Mouse (Mus musculus): Measurements from ENCODE around the gene Coa5. TPM values are rescaled to one million over a fixed set of nuclear protein-coding genes. Genes with fewer than 3 reads are reported as not detected.

The Coa5 gene
- polyA plus RNA-seq, 1 experiment from 2014 or later, result 60.4 TPM

DNA sequence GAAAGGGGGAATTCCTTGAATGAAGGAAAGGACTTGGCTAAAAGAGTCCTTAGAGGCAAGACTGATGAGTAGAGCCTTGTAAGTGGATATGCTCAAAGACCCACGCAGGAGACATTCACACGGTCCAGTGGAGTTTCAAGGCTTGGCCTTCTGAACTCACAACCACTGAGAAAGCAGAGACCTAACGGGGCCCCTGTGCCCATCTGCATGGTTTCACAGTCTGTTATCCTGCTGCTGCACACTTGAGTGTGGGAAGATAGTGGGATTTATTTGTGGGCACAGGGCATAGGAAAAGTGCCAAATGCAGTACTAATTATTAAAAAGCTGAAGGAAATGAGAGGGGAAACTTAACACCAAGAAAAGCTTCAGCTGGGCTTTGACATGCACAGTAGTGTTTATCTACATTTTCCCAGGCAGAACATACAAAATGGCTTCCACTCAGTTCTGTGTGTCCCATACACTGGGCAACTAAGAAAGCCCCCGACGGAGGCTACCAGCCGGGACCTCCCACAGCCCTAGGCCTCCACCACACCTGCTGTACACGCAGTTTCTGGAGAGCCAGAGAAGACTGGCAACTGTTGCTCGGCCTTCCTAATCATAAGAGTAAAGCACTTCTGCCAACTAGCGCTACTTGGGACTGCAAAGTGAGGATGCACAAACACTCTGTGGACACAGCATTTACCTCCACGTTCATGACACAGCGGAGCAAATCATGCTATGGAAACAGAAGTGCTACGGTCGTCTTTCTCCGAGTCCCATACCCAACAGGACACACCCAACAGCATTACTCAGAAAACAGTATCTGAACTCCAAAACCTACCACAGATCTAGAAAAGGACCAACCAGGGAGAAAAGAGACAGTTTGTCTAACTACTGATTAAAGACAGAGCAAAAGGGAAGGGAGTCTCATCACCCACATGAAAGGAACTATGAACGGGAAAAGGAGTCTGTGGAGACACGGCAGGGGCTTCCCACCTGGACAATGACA, 13.2 kb upstream of the Coa5 start:
- no peak for ATAC-seq
- peaks cover 13% of the 10 kb centered on the region; the same call in 1 of the 2 replicates for H3K36me3 ChIP-seq (ENCODE audit: control insufficient read depth, insufficient read depth, low read length)
- H3K4me1 ChIP-seq (ENCODE audit: control insufficient read depth, insufficient read depth, low read depth, low read length), result no peaks in the 10 kb centered on the region
- H3K9ac ChIP-seq (ENCODE audit: low read depth, low read length), result no peak overlapping the region
- no peak overlapping the region for H3K4me3 ChIP-seq (ENCODE audit: low read length)
- 93% methylated on average over 16 of the region's 16 CpGs for WGBS
- H3K27ac ChIP-seq (ENCODE audit: low read depth, low read length), result no peak overlapping the region
- no peaks in the 10 kb centered on the region for H3K27me3 ChIP-seq (replicated peaks; ENCODE audit: control insufficient read depth, insufficient read depth, low read length)
- no peaks in the 10 kb centered on the region for H3K9me3 ChIP-seq (ENCODE audit: control insufficient read depth, low read length)
- H3K4me2 ChIP-seq (ENCODE audit: low read length), result no peak overlapping the region

DNA sequence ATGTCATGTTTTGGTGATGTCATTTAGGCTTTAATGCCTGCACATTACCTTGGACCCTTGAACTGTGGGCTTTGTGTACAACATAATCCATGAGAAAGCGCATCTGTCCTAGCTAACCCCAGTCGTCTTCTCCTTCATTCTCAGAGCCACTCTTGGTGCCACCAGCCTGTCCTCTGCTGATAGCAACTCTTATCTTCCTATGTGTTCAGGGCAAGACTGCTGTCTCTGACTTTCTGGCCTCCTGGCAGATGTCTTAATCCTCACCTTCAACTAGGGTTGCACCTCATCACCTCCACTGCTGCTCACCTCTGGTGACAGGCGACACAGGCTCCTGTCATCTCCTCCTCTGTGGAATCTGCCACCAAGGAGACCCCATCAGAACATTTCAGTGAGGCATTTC, 6.5 kb upstream of the Coa5 start:
- no peak overlapping the region for H3K4me2 ChIP-seq (ENCODE audit: low read length)
- no peak overlapping the region for H3K4me3 ChIP-seq (ENCODE audit: low read length)
- peaks cover 16% of the 10 kb centered on the region for H3K4me1 ChIP-seq (ENCODE audit: control insufficient read depth, insufficient read depth, low read depth, low read length)
- ATAC-seq, result no peak
- no peak overlapping the region for H3K9ac ChIP-seq (ENCODE audit: low read depth, low read length)
- no peaks in the 10 kb centered on the region for H3K27me3 ChIP-seq (replicated peaks; ENCODE audit: control insufficient read depth, insufficient read depth, low read length)
- peaks cover 42% of the 10 kb centered on the region for H3K36me3 ChIP-seq (ENCODE audit: control insufficient read depth, insufficient read depth, low read length)
- no peak overlapping the region for H3K27ac ChIP-seq (ENCODE audit: low read depth, low read length)
- H3K9me3 ChIP-seq (ENCODE audit: control insufficient read depth, low read length), result no peaks in the 10 kb centered on the region
- WGBS, result 92% methylated on average over 3 of the region's 3 CpGs

DNA sequence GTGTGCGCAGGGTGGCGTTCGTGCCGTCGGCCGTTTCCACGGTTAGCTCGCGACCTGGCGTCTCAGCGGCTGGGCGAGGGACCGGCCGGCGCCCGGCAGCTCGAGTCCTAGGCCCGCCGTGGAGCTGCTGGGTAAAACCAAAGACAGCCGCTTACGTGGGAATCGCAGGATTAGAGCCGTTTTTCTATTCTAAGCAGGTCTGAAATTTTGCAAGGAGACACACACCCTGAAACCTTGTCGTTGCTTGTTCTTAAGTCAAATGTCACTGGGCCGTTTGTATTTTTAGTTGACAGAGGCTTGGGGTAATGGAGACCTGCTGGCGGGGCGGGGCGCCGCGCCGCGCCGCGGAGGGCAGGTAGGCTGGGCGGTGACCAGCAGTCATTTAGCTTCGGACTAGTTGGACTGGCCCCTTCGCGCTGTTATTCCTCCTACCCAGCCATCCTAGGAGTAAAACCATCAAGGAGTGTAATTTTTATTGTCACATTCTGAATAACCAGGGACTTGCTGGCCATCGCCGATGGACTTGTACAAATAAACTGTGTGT, 466 bp upstream of the Coa5 start:
- peak overlapping the region; percentile 75 for H3K27ac ChIP-seq (ENCODE audit: low read depth, low read length)
- peak overlapping the region; percentile 96 for H3K9ac ChIP-seq (ENCODE audit: low read depth, low read length)
- H3K4me3 ChIP-seq (ENCODE audit: low read length), result peak overlapping the region; percentile 98
- H3K27me3 ChIP-seq (replicated peaks; ENCODE audit: control insufficient read depth, insufficient read depth, low read length), result no peaks in the 10 kb centered on the region
- H3K36me3 ChIP-seq (ENCODE audit: control insufficient read depth, insufficient read depth, low read length), result peaks cover 25% of the 10 kb centered on the region
- peaks cover 33% of the 10 kb centered on the region for H3K4me1 ChIP-seq (ENCODE audit: control insufficient read depth, insufficient read depth, low read depth, low read length)
- 2% methylated on average over 39 of the region's 40 CpGs for WGBS
- peak overlapping the region; percentile 96 for H3K4me2 ChIP-seq (ENCODE audit: low read length)
- peak; percentile 78 for ATAC-seq
- H3K9me3 ChIP-seq (ENCODE audit: control insufficient read depth, low read length), result no peaks in the 10 kb centered on the region

DNA sequence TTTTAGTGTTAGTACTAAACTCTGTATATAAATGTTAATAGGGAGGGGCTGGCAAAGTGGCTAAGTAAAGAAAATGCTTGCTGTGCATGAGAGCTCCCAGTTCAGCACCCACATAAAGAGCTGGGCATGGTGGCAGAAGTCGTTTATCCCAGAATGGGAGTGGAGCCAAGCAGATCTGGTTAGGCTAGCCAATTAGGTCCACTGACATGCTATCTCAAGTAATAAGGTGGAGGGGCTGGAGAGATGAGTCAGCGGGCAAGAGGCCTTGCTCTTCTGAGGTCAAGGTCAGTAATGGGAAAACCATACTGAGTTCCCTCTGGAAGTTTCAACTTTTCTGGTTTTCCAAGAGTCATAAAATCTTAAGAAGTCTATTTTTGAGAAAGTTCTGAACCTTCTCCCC, 992 bp downstream of the Coa5 start:
- WGBS, result 68% methylated on average over 2 of the region's 2 CpGs
- no peak overlapping the region; the same call in 1 of the 2 replicates for H3K9ac ChIP-seq (ENCODE audit: low read depth, low read length)

DNA sequence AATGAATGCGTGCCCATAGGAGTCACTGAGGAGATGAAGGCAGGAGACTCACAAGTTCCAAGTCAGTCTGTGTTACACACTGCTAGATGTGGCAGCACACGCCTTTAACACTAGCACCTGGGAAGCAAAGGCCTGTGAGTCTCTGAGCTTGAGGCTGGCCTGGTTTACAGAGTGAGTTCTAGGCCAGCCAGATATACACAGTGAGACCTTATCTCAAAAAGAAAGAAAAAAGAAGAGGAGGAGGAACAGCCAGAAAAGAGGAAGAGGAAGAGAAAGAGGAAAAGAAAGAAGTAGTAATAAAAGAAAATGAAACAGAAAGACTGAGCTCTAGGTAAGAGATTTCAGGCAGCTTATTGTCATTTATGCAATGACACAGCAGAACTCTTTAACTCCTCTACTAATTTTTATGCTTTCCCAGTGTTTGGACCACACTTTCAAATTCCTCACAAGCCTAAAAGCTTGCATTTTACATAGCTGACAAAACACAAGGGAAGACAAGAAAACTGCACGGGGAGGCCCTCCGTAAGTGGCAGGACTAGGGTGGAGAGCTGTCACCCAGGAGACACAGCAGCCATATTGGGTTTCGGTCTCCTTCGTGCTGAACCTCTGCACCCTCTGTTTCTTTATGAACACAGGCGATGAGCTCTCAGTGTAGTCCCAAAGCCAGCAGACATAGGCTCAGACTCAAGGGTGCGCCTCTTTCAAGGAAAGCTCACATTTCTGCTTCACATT, 2.6 kb downstream of the Coa5 start:
- Histone ChIP-seq H3K4me3 (ENCODE audit: low read length) (no peak overlapping the region), H3K9ac (ENCODE audit: low read depth, low read length) (no peak overlapping the region), H3K36me3 (ENCODE audit: control insufficient read depth, insufficient read depth, low read length) (peaks cover 19% of the 10 kb centered on the region), H3K27me3 (replicated peaks; ENCODE audit: control insufficient read depth, insufficient read depth, low read length) (no peaks in the 10 kb centered on the region), H3K4me2 (ENCODE audit: low read length) (no peak overlapping the region), H3K9me3 (ENCODE audit: control insufficient read depth, low read length) (peaks cover 4% of the 10 kb centered on the region; the same call in 1 of the 2 replicates), H3K4me1 (ENCODE audit: control insufficient read depth, insufficient read depth, low read depth, low read length) (peaks cover 26% of the 10 kb centered on the region), H3K27ac (ENCODE audit: low read depth, low read length) (no peak overlapping the region)
- WGBS, result 96% methylated on average over 8 of the region's 8 CpGs
- ATAC-seq, result no peak

More for the DNA sequence above, 992 bp downstream of the Coa5 start:
- no peak for ATAC-seq
- peaks cover 33% of the 10 kb centered on the region for H3K4me1 ChIP-seq (ENCODE audit: control insufficient read depth, insufficient read depth, low read depth, low read length)
- no peaks in the 10 kb centered on the region for H3K27me3 ChIP-seq (replicated peaks; ENCODE audit: control insufficient read depth, insufficient read depth, low read length)
- H3K4me3 ChIP-seq (ENCODE audit: low read length), result peak overlapping the region; percentile 98
- H3K9me3 ChIP-seq (ENCODE audit: control insufficient read depth, low read length), result peaks cover 4% of the 10 kb centered on the region; the same call in 1 of the 2 replicates
- H3K36me3 ChIP-seq (ENCODE audit: control insufficient read depth, insufficient read depth, low read length), result peaks cover 27% of the 10 kb centered on the region
- peak overlapping the region; percentile 92 for H3K4me2 ChIP-seq (ENCODE audit: low read length)
- H3K27ac ChIP-seq (ENCODE audit: low read depth, low read length), result no peak overlapping the region

GRCm38 (mm10) chr1:37419420-37419819, 10.5 kb downstream of the Coa5 start:
- 96% methylated on average over 1 of the region's 1 CpGs for WGBS
- no peak for ATAC-seq

GRCm38 (mm10) chr1:37415394-37415793, 14.5 kb downstream of the Coa5 start:
- no peak overlapping the region for H3K27ac ChIP-seq (ENCODE audit: low read depth, low read length)
- WGBS, result 97% methylated on average over 1 of the region's 1 CpGs
- no peaks in the 10 kb centered on the region for H3K4me1 ChIP-seq (ENCODE audit: control insufficient read depth, insufficient read depth, low read depth, low read length)
- peaks cover 17% of the 10 kb centered on the region; the same call in 1 of the 2 replicates for H3K36me3 ChIP-seq (ENCODE audit: control insufficient read depth, insufficient read depth, low read length)
- no peak overlapping the region for H3K9ac ChIP-seq (ENCODE audit: low read depth, low read length)
- H3K27me3 ChIP-seq (replicated peaks; ENCODE audit: control insufficient read depth, insufficient read depth, low read length), result no peaks in the 10 kb centered on the region
- no peaks in the 10 kb centered on the region for H3K9me3 ChIP-seq (ENCODE audit: control insufficient read depth, low read length)
- H3K4me2 ChIP-seq (ENCODE audit: low read length), result no peak overlapping the region
- no peak overlapping the region for H3K4me3 ChIP-seq (ENCODE audit: low read length)
- no peak for ATAC-seq

More at GRCm38 (mm10) chr1:37419420-37419819, 10.5 kb downstream of the Coa5 start:
- H3K4me3 ChIP-seq (ENCODE audit: low read length), result no peak overlapping the region
- H3K27ac ChIP-seq (ENCODE audit: low read depth, low read length), result no peak overlapping the region
- no peaks in the 10 kb centered on the region for H3K27me3 ChIP-seq (replicated peaks; ENCODE audit: control insufficient read depth, insufficient read depth, low read length)
- H3K9ac ChIP-seq (ENCODE audit: low read depth, low read length), result no peak overlapping the region
- no peak overlapping the region for H3K4me2 ChIP-seq (ENCODE audit: low read length)
- peaks cover 23% of the 10 kb centered on the region; the same call in 1 of the 2 replicates for H3K36me3 ChIP-seq (ENCODE audit: control insufficient read depth, insufficient read depth, low read length)
- peaks cover 4% of the 10 kb centered on the region; the same call in 1 of the 2 replicates for H3K9me3 ChIP-seq (ENCODE audit: control insufficient read depth, low read length)
- no peaks in the 10 kb centered on the region for H3K4me1 ChIP-seq (ENCODE audit: control insufficient read depth, insufficient read depth, low read depth, low read length)

- Histone ChIP-seq H3K4me2 (ENCODE audit: low read length) (no peak overlapping the region), H3K9me3 (ENCODE audit: control insufficient read depth, low read length) (no peaks in the 10 kb centered on the region), H3K4me3 (ENCODE audit: low read length) (no peak overlapping the region), H3K4me1 (ENCODE audit: control insufficient read depth, insufficient read depth, low read depth, low read length) (no peaks in the 10 kb centered on the region), H3K9ac (ENCODE audit: low read depth, low read length) (no peak overlapping the region), H3K36me3 (ENCODE audit: control insufficient read depth, insufficient read depth, low read length) (peaks cover 4% of the 10 kb centered on the region; the same call in 1 of the 2 replicates), H3K27ac (ENCODE audit: low read depth, low read length) (no peak overlapping the region), H3K27me3 (replicated peaks; ENCODE audit: control insufficient read depth, insufficient read depth, low read length) (no peaks in the 10 kb centered on the region)
- ATAC-seq, result no peak
These were observed 20.3 kb downstream of the Coa5 start for GRCm38 (mm10) chr1:37409647-37410046.
